Mouse (Mus musculus): ENCODE data around the gene Pdgfb. TPM values are rescaled to one million over a fixed set of nuclear protein-coding genes. Genes with fewer than 3 reads are reported as not detected.

Gene Pdgfb
- total and polyA plus RNA-seq, 2 experiments from 2014 or later: 9.2 to 24.4 TPM

DNA sequence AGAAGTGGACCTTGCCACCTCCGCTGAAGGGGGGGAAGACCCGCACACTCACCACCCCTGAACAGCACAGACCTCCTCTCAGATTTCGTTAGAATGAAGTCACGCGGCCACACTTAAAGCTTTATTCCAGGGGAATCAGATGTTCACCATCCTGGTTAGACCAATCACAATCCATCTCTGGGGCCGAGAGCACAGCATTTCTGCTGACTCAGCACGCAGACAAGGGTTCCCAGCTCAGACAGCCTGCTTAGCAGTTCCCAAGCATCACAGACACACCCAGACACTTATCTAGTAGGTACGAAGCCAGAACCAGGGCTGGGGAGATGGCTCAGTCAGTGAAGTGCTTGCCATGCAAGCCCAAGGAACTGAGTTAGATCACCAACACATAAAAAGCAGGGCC, 28.6 kb downstream of the Pdgfb start:
- H3K9ac ChIP-seq (replicated peaks; ENCODE audit: low read length, poor library complexity, severe bottlenecking): no peak overlapping the region
- WGBS: 80% methylated on average over 8 of the region's 8 CpGs

DNA sequence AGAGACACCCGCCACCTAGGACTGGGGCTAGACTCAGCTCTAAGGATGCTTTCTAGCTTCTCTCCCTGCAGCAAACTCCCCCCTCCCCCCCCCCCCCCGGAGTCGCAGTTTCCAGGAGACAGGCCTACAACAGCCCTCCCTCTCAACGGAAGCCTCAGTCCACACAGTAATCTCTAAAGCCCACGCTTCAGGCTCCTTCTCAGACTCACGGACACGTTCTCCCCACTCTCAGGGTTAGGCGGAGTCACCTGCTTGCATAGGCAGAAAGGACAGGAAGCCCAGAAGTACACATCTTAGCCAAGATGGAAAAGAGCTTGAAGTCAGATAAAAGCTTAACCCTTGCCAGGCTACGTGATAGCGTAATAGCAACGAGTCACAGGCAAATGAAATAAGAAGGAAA, 29.3 kb downstream of the Pdgfb start:
- no peak for TF ChIP-seq CTCF (IDR thresholded peaks at IDR 0.05)
- DNase-seq (ENCODE audit: low spot score) (no peak), ATAC-seq (ENCODE audit: low FRiP score) (no peak)

More for the DNA sequence above, 28.6 kb downstream of the Pdgfb start:
- no peak for ATAC-seq (ENCODE audit: low FRiP score)
- Histone ChIP-seq H3K4me2 (ENCODE audit: low read depth, low read length, poor library complexity, severe bottlenecking) (no peak overlapping the region), H3K27me3 (ENCODE audit: insufficient read depth, low read length) (no peaks in the 10 kb centered on the region), H3K4me1 (ENCODE audit: insufficient read depth, low read length) (no peaks in the 10 kb centered on the region), H3K9me3 (ENCODE audit: low read length) (no peaks in the 10 kb centered on the region), H3K4me3 (ENCODE audit: low read depth, low read length) (no peak overlapping the region), H3K36me3 (ENCODE audit: insufficient read depth, low read length) (no peaks in the 10 kb centered on the region), H3K27ac (ENCODE audit: low read depth, low read length) (no peak overlapping the region)
- no peak for DNase-seq (ENCODE audit: low spot score)
- no peak for TF ChIP-seq CTCF (IDR thresholded peaks at IDR 0.05)

DNA sequence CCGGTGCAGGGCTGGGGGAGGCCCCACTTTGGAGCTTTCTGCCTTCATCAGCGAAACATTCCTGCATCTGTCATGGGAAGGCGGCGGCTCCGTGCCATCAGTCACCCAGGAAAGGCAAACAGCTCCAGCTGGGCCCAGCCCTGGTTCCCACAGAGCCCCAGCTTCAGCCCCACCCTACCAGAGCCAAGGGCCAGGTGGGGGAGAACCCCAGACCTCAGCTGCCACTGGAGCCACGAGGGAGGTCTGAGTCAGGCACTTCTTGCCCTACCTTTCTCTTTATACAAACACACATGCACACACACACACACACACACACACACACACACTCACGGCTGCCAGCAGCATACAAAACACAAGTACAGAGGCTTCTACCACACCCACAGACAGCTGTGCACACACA, 30.6 kb downstream of the Pdgfb start:
- H3K27me3 ChIP-seq (ENCODE audit: insufficient read depth, low read length): no peaks in the 10 kb centered on the region
- no peaks in the 10 kb centered on the region for H3K4me1 ChIP-seq (ENCODE audit: insufficient read depth, low read length)
- ATAC-seq (ENCODE audit: low FRiP score) (no peak), DNase-seq (ENCODE audit: low spot score) (no peak)
- H3K9me3 ChIP-seq (ENCODE audit: low read length): no peaks in the 10 kb centered on the region
- TF ChIP-seq CTCF (IDR thresholded peaks at IDR 0.05): no peak
- H3K9ac ChIP-seq (replicated peaks; ENCODE audit: low read length, poor library complexity, severe bottlenecking): no peak overlapping the region
- no peaks in the 10 kb centered on the region for H3K36me3 ChIP-seq (ENCODE audit: insufficient read depth, low read length)
- no peak overlapping the region for H3K27ac ChIP-seq (ENCODE audit: low read depth, low read length)
- no peak overlapping the region for H3K4me2 ChIP-seq (ENCODE audit: low read depth, low read length, poor library complexity, severe bottlenecking)
- no peak overlapping the region for H3K4me3 ChIP-seq (ENCODE audit: low read depth, low read length)
- WGBS: 70% methylated on average over 7 of the region's 7 CpGs

More for the DNA sequence above, 29.3 kb downstream of the Pdgfb start:
- Histone ChIP-seq H3K4me1 (ENCODE audit: insufficient read depth, low read length) (no peaks in the 10 kb centered on the region), H3K9me3 (ENCODE audit: low read length) (no peaks in the 10 kb centered on the region), H3K27ac (ENCODE audit: low read depth, low read length) (no peak overlapping the region), H3K4me3 (ENCODE audit: low read depth, low read length) (no peak overlapping the region), H3K27me3 (ENCODE audit: insufficient read depth, low read length) (no peaks in the 10 kb centered on the region), H3K9ac (replicated peaks; ENCODE audit: low read length, poor library complexity, severe bottlenecking) (no peak overlapping the region), H3K4me2 (ENCODE audit: low read depth, low read length, poor library complexity, severe bottlenecking) (no peak overlapping the region), H3K36me3 (ENCODE audit: insufficient read depth, low read length) (no peaks in the 10 kb centered on the region)
- WGBS: 70% methylated on average over 9 of the region's 11 CpGs

DNA sequence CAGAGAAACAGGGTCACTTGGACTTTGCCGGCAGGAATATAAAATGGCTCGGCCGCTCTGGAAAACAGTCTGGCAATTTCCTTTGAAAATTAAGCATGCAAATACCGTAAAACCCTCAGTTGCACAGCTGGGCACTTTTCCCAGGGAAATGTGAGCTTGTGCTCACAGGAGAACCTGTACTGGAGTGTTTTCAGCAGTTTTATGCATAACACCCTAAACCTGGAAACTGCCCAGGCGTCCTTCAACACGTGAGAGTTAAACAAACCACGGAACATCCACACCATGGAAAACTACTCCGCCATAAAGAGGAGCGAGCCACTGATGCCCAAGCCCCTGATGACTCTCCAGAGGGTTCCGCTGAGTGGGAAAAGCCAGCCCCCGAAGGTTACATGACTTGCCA, 34.1 kb downstream of the Pdgfb start:
- Histone ChIP-seq H3K9me3 (ENCODE audit: low read length) (no peaks in the 10 kb centered on the region), H3K4me2 (ENCODE audit: low read depth, low read length, poor library complexity, severe bottlenecking) (no peak overlapping the region), H3K4me3 (ENCODE audit: low read depth, low read length) (no peak overlapping the region), H3K9ac (replicated peaks; ENCODE audit: low read length, poor library complexity, severe bottlenecking) (no peak overlapping the region), H3K27me3 (ENCODE audit: insufficient read depth, low read length) (no peaks in the 10 kb centered on the region), H3K27ac (ENCODE audit: low read depth, low read length) (no peak overlapping the region), H3K4me1 (ENCODE audit: insufficient read depth, low read length) (no peaks in the 10 kb centered on the region), H3K36me3 (ENCODE audit: insufficient read depth, low read length) (no peaks in the 10 kb centered on the region)
- no peak for ATAC-seq (ENCODE audit: low FRiP score)
- DNase-seq (ENCODE audit: low spot score): peak; percentile 10
- TF ChIP-seq CTCF (IDR thresholded peaks at IDR 0.05): no peak
- WGBS: 82% methylated on average over 11 of the region's 11 CpGs

DNA sequence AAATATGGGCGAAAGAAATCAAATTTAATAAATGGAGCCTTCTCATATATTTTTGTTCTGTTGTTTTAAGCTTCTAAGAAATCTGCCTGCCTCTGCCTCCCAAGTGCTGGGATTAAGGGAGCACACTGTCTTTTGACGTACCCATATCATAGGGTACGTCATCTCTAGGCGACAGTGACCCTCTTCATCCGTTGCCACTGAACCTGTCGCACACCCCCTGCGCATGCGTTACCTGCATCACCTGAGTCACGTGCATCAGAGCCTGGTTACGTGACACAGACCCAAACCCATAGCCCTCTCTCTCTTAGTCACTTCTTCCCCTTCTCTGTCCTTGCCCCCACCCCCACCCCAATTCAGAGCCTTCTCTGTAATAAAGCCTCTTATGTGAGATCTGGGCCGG, 42.6 kb downstream of the Pdgfb start:
- H3K27me3 ChIP-seq (ENCODE audit: insufficient read depth, low read length): no peaks in the 10 kb centered on the region
- WGBS: 97% methylated on average over 11 of the region's 11 CpGs
- H3K9me3 ChIP-seq (ENCODE audit: low read length): no peaks in the 10 kb centered on the region
- no peak for TF ChIP-seq CTCF (IDR thresholded peaks at IDR 0.05)
- ATAC-seq (ENCODE audit: low FRiP score): no peak
- H3K9ac ChIP-seq (replicated peaks; ENCODE audit: low read length, poor library complexity, severe bottlenecking): no peak overlapping the region
- H3K4me1 ChIP-seq (ENCODE audit: insufficient read depth, low read length): no peaks in the 10 kb centered on the region
- H3K36me3 ChIP-seq (ENCODE audit: insufficient read depth, low read length): no peaks in the 10 kb centered on the region
- no peak for DNase-seq (ENCODE audit: low spot score)
- no peak overlapping the region for H3K4me3 ChIP-seq (ENCODE audit: low read depth, low read length)
- H3K27ac ChIP-seq (ENCODE audit: low read depth, low read length): no peak overlapping the region
- H3K4me2 ChIP-seq (ENCODE audit: low read depth, low read length, poor library complexity, severe bottlenecking): no peak overlapping the region

DNA sequence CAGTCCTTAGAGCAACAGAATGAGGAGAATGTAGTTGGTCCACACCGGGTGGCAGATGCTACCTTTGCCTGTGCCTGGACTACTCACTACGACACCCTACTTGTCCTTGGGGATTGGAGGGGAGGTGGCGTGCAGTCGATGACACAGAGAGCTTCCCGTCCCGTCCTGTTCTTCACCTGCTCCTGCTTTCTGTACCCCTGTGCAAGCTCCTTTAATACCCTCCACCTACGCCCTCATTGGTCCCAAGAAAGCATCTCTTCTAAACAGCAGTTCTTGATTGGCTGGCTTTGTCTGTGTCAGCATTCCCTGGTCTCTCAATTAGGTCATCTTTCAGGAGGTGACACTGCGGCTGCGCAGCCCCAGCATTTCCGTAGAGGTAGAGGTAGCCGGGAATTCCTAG, 43.8 kb downstream of the Pdgfb start, which contains the start of gene Cbx7:
Cbx7 (minus strand) TSS at position 180 of the 400 bp plus-strand sequence.
- Histone ChIP-seq H3K27ac (ENCODE audit: low read depth, low read length) (no peak within 1 kb of the TSS), H3K36me3 (ENCODE audit: insufficient read depth, low read length) (no peaks in the 10 kb centered on the region), H3K9me3 (ENCODE audit: low read length) (peaks cover 6% of the 10 kb centered on the region; the same call in 1 of the 2 replicates), H3K4me1 (ENCODE audit: insufficient read depth, low read length) (no peaks in the 10 kb centered on the region), H3K9ac (replicated peaks; ENCODE audit: low read length, poor library complexity, severe bottlenecking) (no peak within 1 kb of the TSS), H3K4me3 (ENCODE audit: low read depth, low read length) (no peak within 1 kb of the TSS), H3K4me2 (ENCODE audit: low read depth, low read length, poor library complexity, severe bottlenecking) (no peak within 1 kb of the TSS), H3K27me3 (ENCODE audit: insufficient read depth, low read length) (no peaks in the 10 kb centered on the region)
- TF ChIP-seq CTCF (IDR thresholded peaks at IDR 0.05): no peak
- no peak for ATAC-seq (ENCODE audit: low FRiP score)
- WGBS: 96% methylated on average over 11 of the region's 11 CpGs
- no peak for DNase-seq (ENCODE audit: low spot score)
